Mouse (Mus musculus) hematopoietic multipotent progenitor cell, adult 10-12 weeks (in vitro differentiated cells): ENCODE results near the gene Gm20518. TPM values are rescaled to one million over a fixed set of nuclear protein-coding genes. Genes with fewer than 3 reads are reported as not detected.

Experiments
- polyA plus RNA-seq: library from polyadenylated mRNA; stranded (reverse); fragments of >175 nt; gene quantifications from 2 replicates; pipeline ENCODE4 v1.2.3, GENCODE M21; 2012; ENCODE audit warnings: low replicate concordance

The Gm20518 gene
- polyA plus RNA-seq: 0.42 and 1.5 TPM in 2 replicates

GRCm38 (mm10) chr16:17891567-17891959 lies at the start of gene Gm20518:
Gene Gm20518, minus strand, starts transcription at chr16:17891671.

GRCm38 (mm10) chr16:17928087-17928580 lies 36.7 kb upstream of the Gm20518 start, which contains the start of gene Slc25a1:
Gene Slc25a1, minus strand, starts transcription at chr16:17928219.

GRCm38 (mm10) chr16:17914307-17915249 lies 23.1 kb upstream of the Gm20518 start, which contains the start of gene Gsc2:
Gene Gsc2, minus strand, starts transcription at chr16:17915059.

GRCm38 (mm10) chr16:17911052-17911595 lies 19.7 kb upstream of the Gm20518 start, which contains the start of gene Ess2:
Gene Ess2, minus strand, starts transcription at chr16:17911348.

GRCm38 (mm10) chr16:17898462-17898861 lies 7.0 kb upstream of the Gm20518 start, which contains the start of the genes Dgcr2 and Tssk2:
Gene Dgcr2, minus strand, starts transcription at chr16:17898562.
Gene Tssk2, plus strand, starts transcription at chr16:17898637.

GRCm38 (mm10) chr16:17893923-17894322 lies 2.5 kb upstream of the Gm20518 start, which contains the start of gene Tssk1:
Gene Tssk1, plus strand, starts transcription at chr16:17894223.

GRCm38 (mm10) chr16:17838051-17838450 lies 53.4 kb downstream of the Gm20518 start, which contains the start of gene Car15:
Gene Car15, minus strand, starts transcription at chr16:17838364.

GRCm38 (mm10) chr16:17832821-17833220 lies 58.6 kb downstream of the Gm20518 start, which contains the start of gene B830017H08Rik:
Gene B830017H08Rik, plus strand, starts transcription at chr16:17833121.

GRCm38 (mm10) chr16:17796971-17797811 lies 94.3 kb downstream of the Gm20518 start, which contains the start of gene Scarf2:
Gene Scarf2, plus strand, starts transcription at chr16:17797282.

Other genes starting within 250 kb of the Gm20518 start
- gene Ccdc74a, start 245.2 kb downstream of the Gm20518 start, polyA plus RNA-seq: 0.43 and 5.8 TPM in 2 replicates
- 168 and 199 TPM in 2 replicates for gene Med15, start 158.8 kb downstream of the Gm20518 start, polyA plus RNA-seq
- 4.9 and 14.8 TPM in 2 replicates for gene Klhl22, start 132.1 kb downstream of the Gm20518 start, polyA plus RNA-seq
- 1.3 and 4.3 TPM in 2 replicates for gene Scarf2, start 94.4 kb downstream of the Gm20518 start, polyA plus RNA-seq
- gene B830017H08Rik, start 58.5 kb downstream of the Gm20518 start, polyA plus RNA-seq: not detected in 2 replicates
- 1.8 and 8.0 TPM in 2 replicates for gene Car15, start 53.3 kb downstream of the Gm20518 start, polyA plus RNA-seq
- not detected in 2 replicates for gene Tssk1, start 2.6 kb upstream of the Gm20518 start, polyA plus RNA-seq
- 23.3 and 26.7 TPM in 2 replicates for gene Dgcr2, start 6.9 kb upstream of the Gm20518 start, polyA plus RNA-seq
- gene Tssk2, start 7.0 kb upstream of the Gm20518 start, polyA plus RNA-seq: not detected in 2 replicates
- 27.5 and 31.1 TPM in 2 replicates for gene Ess2, start 19.7 kb upstream of the Gm20518 start, polyA plus RNA-seq
- not detected in 2 replicates for gene Gsc2, start 23.4 kb upstream of the Gm20518 start, polyA plus RNA-seq
- gene Slc25a1, start 36.5 kb upstream of the Gm20518 start, polyA plus RNA-seq: 69.4 and 186 TPM in 2 replicates
- gene Vpreb2, start 88.8 kb upstream of the Gm20518 start, polyA plus RNA-seq: not detected in 2 replicates
- 8.0 and 23.0 TPM in 2 replicates for gene Dgcr6, start 161.2 kb upstream of the Gm20518 start, polyA plus RNA-seq
- 2.4 and 2.5 TPM in 2 replicates for gene Prodh, start 198.5 kb upstream of the Gm20518 start, polyA plus RNA-seq
- gene Rtn4r, start 236.0 kb upstream of the Gm20518 start, polyA plus RNA-seq: 0.46 and 0.91 TPM in 2 replicates